Mouse (Mus musculus) brain, embryonic 14.5 days (tissue): ENCODE measurements around the gene Gm17657.

ENCODE experiments used
- CTCF ChIP-seq: fragments of 200-500 bp; IDR thresholded peaks from 2 replicates; pipeline ENCODE4 v1.5.1; 2012; ENCODE audit warnings: inconsistent platforms, mild to moderate bottlenecking, moderate library complexity, borderline replicate concordance; ENCODE audit not compliant: insufficient read depth, insufficient read length; ENCODE audit errors: extremely low read depth
- POLR2A ChIP-seq: fragments of 200-500 bp; IDR thresholded peaks from 2 replicates; pipeline ENCODE4 v1.6.1; 2012; ENCODE audit warnings: mild to moderate bottlenecking, inconsistent platforms, borderline replicate concordance; ENCODE audit not compliant: poor library complexity, insufficient read depth, insufficient read length, severe bottlenecking; ENCODE audit errors: extremely low read depth

- TF ChIP-seq POLR2A (no peak), CTCF (0 out of 2 replicates have a peak, but pooled peaks have one; percentile 6)
Measured at GRCm38 (mm10) chr17:29482632-29483031, 66.8 kb downstream of the Gm17657 start.
